Mouse (Mus musculus) embryonic facial prominence, embryonic 11.5 days (tissue): ENCODE measurements around the gene Gabarap. TPM values are rescaled to one million over a fixed set of nuclear protein-coding genes. Genes with fewer than 3 reads are reported as not detected.
A peak's percentile ranks its signal among the peaks of the same experiment; 100 is the strongest.

Experiments
- ATAC-seq: fragments of 200-750 bp; cut with Nextera tagmentation; replicated peaks from 2 replicates; pipeline ENCODE4 v1.8.0; 2017; ENCODE audit warnings: low read depth; ENCODE audit not compliant: insufficient number of reproducible peaks, low FRiP score, low TSS enrichment
- DNase-seq: peaks from one replicate; pipeline ENCODE4 v3.0.0-alpha.2; 2015; ENCODE audit warnings: low spot score
- H3K27ac ChIP-seq: fragments of 300-500 bp; sonication (generic); replicated peaks from 2 replicates; pipeline ENCODE4 v1.5.1; 2014; ENCODE audit warnings: mild to moderate bottlenecking, low read depth, low read length, control low read depth
- H3K27me3 ChIP-seq: fragments of 300-500 bp; sonication (generic); 2 replicates; pipeline ENCODE4 v1.6.1; 2014; ENCODE audit warnings: mild to moderate bottlenecking, low read length, moderate library complexity, mixed read lengths; ENCODE audit not compliant: control insufficient read depth, insufficient read depth
- H3K36me3 ChIP-seq: fragments of 300-500 bp; sonication (generic); replicated peaks from 2 replicates; pipeline ENCODE4 v1.6.1; 2014; ENCODE audit warnings: low read depth, mild to moderate bottlenecking, low read length, moderate library complexity, mixed read lengths; ENCODE audit not compliant: control insufficient read depth, insufficient read depth
- H3K4me1 ChIP-seq: fragments of 300-500 bp; sonication (generic); 2 replicates; pipeline ENCODE4 v1.6.1; 2014; ENCODE audit warnings: low read length, mixed read lengths; ENCODE audit not compliant: control insufficient read depth, insufficient read depth
- H3K4me2 ChIP-seq: fragments of 300-500 bp; sonication (generic); 2 replicates; pipeline ENCODE4 v1.6.1; 2014; ENCODE audit warnings: low read depth, mild to moderate bottlenecking, control low read depth, low read length, moderate library complexity
- H3K4me3 ChIP-seq: fragments of 300-500 bp; sonication (generic); 2 replicates; pipeline ENCODE4 v1.5.1; 2014; ENCODE audit warnings: low read depth, low read length, control low read depth
- H3K9ac ChIP-seq: fragments of 300-500 bp; sonication (generic); replicated peaks from 2 replicates; pipeline ENCODE4 v1.6.1; 2014; ENCODE audit warnings: mild to moderate bottlenecking, control low read depth, low read length
- H3K9me3 ChIP-seq: fragments of 300-500 bp; sonication (generic); replicated peaks from 2 replicates; pipeline ENCODE4 v1.6.1; 2016; ENCODE audit warnings: mild to moderate bottlenecking, low read length, inconsistent platforms, mixed read lengths; ENCODE audit not compliant: control insufficient read depth
- WGBS: fragments of 180-500 bp; shearing (Covaris S2); extraction: QIAGEN DNeasy Blood & Tissue Kit; methylation state at CpG from one replicate; pipeline ENCODE4 v1.1.7; 2014; 5-methylcytosine and 5-hydroxymethylcytosine counted together
- polyA plus RNA-seq: library from polyadenylated mRNA; unstranded; fragments of >200 nt; fragmentation: Nextera tagmentation; extraction: Ambion mirVana; gene quantifications from 2 replicates; pipeline ENCODE4 v1.2.1, GENCODE M21; 2014

Gabarap gene
- polyA plus RNA-seq = 474 and 509 TPM in 2 replicates

GRCm38 (mm10) chr11:69990850-69991691, at the start of gene Gabarap:
Gene Gabarap (plus strand): TSS chr11:69991143.
- Histone ChIP-seq H3K9ac (peak within 1 kb of the TSS; percentile 86), H3K9me3 (no peaks in the 10 kb centered on the region), H3K4me2 (peak within 1 kb of the TSS; percentile 82), H3K4me3 (peak within 1 kb of the TSS; percentile 74), H3K4me1 (no peaks in the 10 kb centered on the region; the same call in 1 of the 2 replicates), H3K27me3 (no peaks in the 10 kb centered on the region), H3K27ac (peak within 1 kb of the TSS; percentile 81), H3K36me3 (peaks cover 13% of the 10 kb centered on the region)
- ATAC-seq (peak; percentile 45), DNase-seq (peak; percentile 97)
- WGBS = under 1% methylated on average over 40 of the region's 40 CpGs

GRCm38 (mm10) chr11:69945216-69945615, 45.7 kb upstream of the Gabarap start:
- Histone ChIP-seq H3K4me3 (no peak overlapping the region), H3K36me3 (peaks cover 4% of the 10 kb centered on the region), H3K4me1 (0 out of 2 replicates have a peak, but pooled peaks cover 3% of the 10 kb centered on the region), H3K4me2 (no peak overlapping the region), H3K27ac (no peak overlapping the region), H3K9ac (no peak overlapping the region), H3K27me3 (no peaks in the 10 kb centered on the region), H3K9me3 (no peaks in the 10 kb centered on the region)
- DNase-seq = no peak
- ATAC-seq = no peak
- WGBS = 73% methylated on average over 13 of the region's 13 CpGs

- no peaks in the 10 kb centered on the region for H3K27me3 ChIP-seq
- WGBS = 89% methylated on average over 18 of the region's 18 CpGs
- H3K9me3 ChIP-seq = no peaks in the 10 kb centered on the region
- ATAC-seq (no peak), DNase-seq (no peak)
- H3K4me1 ChIP-seq = 0 out of 2 replicates have a peak, but pooled peaks cover 3% of the 10 kb centered on the region
- peaks cover 4% of the 10 kb centered on the region for H3K36me3 ChIP-seq
- peak overlapping the region; percentile 69 for H3K4me2 ChIP-seq
- H3K27ac ChIP-seq = no peak overlapping the region
- H3K9ac ChIP-seq = no peak overlapping the region
- no peak overlapping the region; the same call in 1 of the 2 replicates for H3K4me3 ChIP-seq
Observed at GRCm38 (mm10) chr11:69945997-69946891, 44.7 kb upstream of the Gabarap start.

- no peaks in the 10 kb centered on the region for H3K27me3 ChIP-seq
- H3K9me3 ChIP-seq = no peaks in the 10 kb centered on the region
- peak overlapping the region; percentile 69 for H3K4me2 ChIP-seq
- WGBS = under 1% methylated on average over 29 of the region's 29 CpGs
- H3K27ac ChIP-seq = peak overlapping the region; percentile 87
- peak overlapping the region; percentile 63 for H3K9ac ChIP-seq
- ATAC-seq (peak; percentile 22), DNase-seq (peak; percentile 76)
- H3K4me3 ChIP-seq = peak overlapping the region; percentile 58
- H3K4me1 ChIP-seq = 0 out of 2 replicates have a peak, but pooled peaks cover 3% of the 10 kb centered on the region
- H3K36me3 ChIP-seq = peaks cover 4% of the 10 kb centered on the region
Observed at GRCm38 (mm10) chr11:69947337-69948065, 43.4 kb upstream of the Gabarap start.

GRCm38 (mm10) chr11:69948066-69948762, 42.7 kb upstream of the Gabarap start, which contains the start of gene Slc2a4:
Gene Slc2a4 (minus strand): TSS chr11:69948188.
- H3K4me3 ChIP-seq = peak within 1 kb of the TSS; percentile 58
- H3K27me3 ChIP-seq = no peaks in the 10 kb centered on the region
- H3K4me1 ChIP-seq = 0 out of 2 replicates have a peak, but pooled peaks cover 3% of the 10 kb centered on the region
- H3K36me3 ChIP-seq = peaks cover 4% of the 10 kb centered on the region
- peak within 1 kb of the TSS; percentile 80 for H3K9ac ChIP-seq
- H3K9me3 ChIP-seq = no peaks in the 10 kb centered on the region
- peak within 1 kb of the TSS; percentile 69 for H3K4me2 ChIP-seq
- under 1% methylated on average over 34 of the region's 34 CpGs for WGBS
- DNase-seq (peak; percentile 99), ATAC-seq (peak; percentile 91)
- peak within 1 kb of the TSS; percentile 87 for H3K27ac ChIP-seq

- H3K9ac ChIP-seq = peak overlapping the region; percentile 80
- WGBS = 0% methylated on average over 14 of the region's 14 CpGs
- peak overlapping the region; percentile 87 for H3K27ac ChIP-seq
- peak overlapping the region; percentile 69 for H3K4me2 ChIP-seq
- DNase-seq (peak; percentile 96), ATAC-seq (peak; percentile 53)
- H3K4me1 ChIP-seq = 0 out of 2 replicates have a peak, but pooled peaks cover 3% of the 10 kb centered on the region
- H3K27me3 ChIP-seq = no peaks in the 10 kb centered on the region
- no peaks in the 10 kb centered on the region for H3K9me3 ChIP-seq
- peak overlapping the region; percentile 58 for H3K4me3 ChIP-seq
- peaks cover 4% of the 10 kb centered on the region for H3K36me3 ChIP-seq
Observed at GRCm38 (mm10) chr11:69948763-69949150, 42.2 kb upstream of the Gabarap start.
